Mouse (Mus musculus): ENCODE data around the gene Ipo13. TPM values are rescaled to one million over a fixed set of nuclear protein-coding genes. Genes with fewer than 3 reads are reported as not detected.
A peak's percentile ranks its signal among the peaks of the same experiment; 100 is the strongest.

Ipo13 gene
- polyA plus RNA-seq, 1 experiment, result 55.5 TPM

DNA sequence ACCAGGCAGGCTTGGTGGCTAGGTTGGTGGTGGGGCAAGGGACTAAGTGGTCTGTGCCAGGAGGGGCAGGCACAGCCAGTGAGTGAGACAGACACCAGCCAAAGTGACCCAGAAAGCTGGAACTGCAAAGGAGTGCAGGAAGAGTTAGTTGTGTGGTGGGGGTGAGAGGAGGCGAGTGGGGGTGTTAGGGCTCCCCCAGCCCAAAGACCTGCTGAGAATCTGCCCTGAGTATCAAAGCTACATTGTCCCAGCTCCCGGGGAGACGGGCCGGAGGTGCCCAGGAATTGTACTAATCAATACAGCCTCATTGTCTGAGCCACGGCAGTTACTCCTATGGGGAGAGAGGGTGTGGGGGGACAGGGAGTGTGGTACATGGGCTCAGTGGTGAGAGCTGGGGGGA is 65.3 kb downstream of the Ipo13 start:
- Histone ChIP-seq H3K27me3 (replicated peaks; ENCODE audit: control insufficient read depth, insufficient read depth, low read length) (no peaks in the 10 kb centered on the region), H3K4me1 (ENCODE audit: control insufficient read depth, insufficient read depth, low read length) (no peaks in the 10 kb centered on the region; the same call in 1 of the 2 replicates), H3K4me3 (ENCODE audit: insufficient read depth, low read depth, low read length) (no peak overlapping the region), H3K27ac (ENCODE audit: insufficient read depth, low read depth, low read length) (no peak overlapping the region), H3K36me3 (ENCODE audit: control insufficient read depth, insufficient read depth, low read length) (no peaks in the 10 kb centered on the region)
- 88% methylated on average over 5 of the region's 5 CpGs for WGBS
- TF ChIP-seq CTCF (conservative IDR thresholded peaks at IDR 0.05; ENCODE audit: insufficient read depth, insufficient read length, low read depth, low read length) (no peak), POLR2A (IDR thresholded peaks at IDR 0.05; ENCODE audit: low read depth, low read length) (no peak)
- no peak for DNase-seq

DNA sequence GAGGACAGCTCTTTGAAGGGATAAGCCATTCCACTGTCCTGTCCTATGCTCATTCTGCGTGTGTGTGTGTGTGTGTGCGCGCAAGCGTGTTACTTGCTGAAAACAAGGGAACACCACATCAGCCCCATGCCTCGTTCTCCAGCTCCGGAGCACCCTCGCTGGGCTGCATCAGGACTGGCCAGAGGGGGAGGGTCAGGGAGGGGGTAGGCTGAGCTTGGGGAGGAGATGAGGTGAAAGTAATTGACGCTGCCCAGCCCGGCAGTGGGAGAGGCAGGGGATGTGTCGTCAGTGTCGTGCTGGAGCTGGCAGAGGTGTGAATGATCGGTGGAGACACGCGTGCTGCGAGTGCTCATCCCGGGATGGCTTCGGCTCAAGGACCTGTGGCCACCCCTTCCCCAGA is 65.7 kb downstream of the Ipo13 start:
- Histone ChIP-seq H3K4me1 (ENCODE audit: control insufficient read depth, insufficient read depth, low read length) (no peaks in the 10 kb centered on the region; the same call in 1 of the 2 replicates), H3K4me3 (ENCODE audit: insufficient read depth, low read depth, low read length) (no peak overlapping the region), H3K27ac (ENCODE audit: insufficient read depth, low read depth, low read length) (no peak overlapping the region), H3K36me3 (ENCODE audit: control insufficient read depth, insufficient read depth, low read length) (no peaks in the 10 kb centered on the region), H3K27me3 (replicated peaks; ENCODE audit: control insufficient read depth, insufficient read depth, low read length) (no peaks in the 10 kb centered on the region)
- no peak for TF ChIP-seq POLR2A (IDR thresholded peaks at IDR 0.05; ENCODE audit: low read depth, low read length)
- no peak for TF ChIP-seq CTCF (conservative IDR thresholded peaks at IDR 0.05; ENCODE audit: insufficient read depth, insufficient read length, low read depth, low read length)
- no peak for DNase-seq
- WGBS, result 73% methylated on average over 17 of the region's 17 CpGs

DNA sequence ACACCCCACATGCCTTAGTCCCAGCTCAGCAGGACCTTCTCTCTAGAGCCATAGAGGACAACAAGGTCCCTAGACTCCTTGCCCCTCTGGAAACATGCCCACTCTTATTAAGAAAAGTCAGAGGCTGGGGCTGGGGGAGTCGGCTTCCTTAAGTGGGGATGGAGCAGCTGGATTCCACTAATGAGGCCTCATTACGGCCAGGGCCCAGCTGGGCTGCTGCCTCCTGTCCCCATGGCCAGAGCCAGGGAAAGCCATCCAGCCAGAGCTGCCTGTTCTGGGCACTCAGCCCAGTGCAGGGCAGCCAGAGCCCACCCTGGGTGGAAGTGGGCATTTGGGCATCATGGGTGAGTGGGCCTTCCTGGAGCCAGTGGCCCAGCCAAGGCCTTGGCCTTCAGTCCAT is 67.8 kb downstream of the Ipo13 start:
- no peaks in the 10 kb centered on the region; the same call in 1 of the 2 replicates for H3K4me1 ChIP-seq (ENCODE audit: control insufficient read depth, insufficient read depth, low read length)
- H3K4me3 ChIP-seq (ENCODE audit: insufficient read depth, low read depth, low read length), result no peak overlapping the region
- TF ChIP-seq CTCF (conservative IDR thresholded peaks at IDR 0.05; ENCODE audit: insufficient read depth, insufficient read length, low read depth, low read length) (no peak), POLR2A (IDR thresholded peaks at IDR 0.05; ENCODE audit: low read depth, low read length) (no peak)
- H3K27me3 ChIP-seq (replicated peaks; ENCODE audit: control insufficient read depth, insufficient read depth, low read length), result no peaks in the 10 kb centered on the region
- H3K36me3 ChIP-seq (ENCODE audit: control insufficient read depth, insufficient read depth, low read length), result no peaks in the 10 kb centered on the region
- H3K27ac ChIP-seq (ENCODE audit: insufficient read depth, low read depth, low read length), result no peak overlapping the region
- 70% methylated on average over 2 of the region's 2 CpGs for WGBS
- DNase-seq, result no peak

DNA sequence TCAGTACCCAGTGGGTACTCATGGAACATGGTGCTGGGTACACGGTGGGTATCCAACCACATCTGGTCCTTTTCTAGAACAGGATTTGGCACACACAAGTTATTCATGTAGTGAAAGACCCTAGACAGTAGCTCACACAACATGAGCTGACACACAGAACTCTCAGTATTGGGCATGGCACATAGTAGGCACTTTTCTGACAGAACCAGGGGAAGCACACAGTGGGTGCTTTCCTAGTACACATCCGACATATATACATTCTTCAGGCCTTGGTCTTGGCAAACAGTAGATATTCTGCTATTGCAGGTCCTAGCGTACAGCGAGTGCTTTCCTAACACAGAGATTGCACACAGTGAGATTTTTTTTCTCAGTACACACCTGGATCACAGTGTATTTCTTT is 68.5 kb downstream of the Ipo13 start:
- H3K27me3 ChIP-seq (replicated peaks; ENCODE audit: control insufficient read depth, insufficient read depth, low read length), result no peaks in the 10 kb centered on the region
- 97% methylated on average over 4 of the region's 4 CpGs for WGBS
- no peak for DNase-seq
- H3K4me1 ChIP-seq (ENCODE audit: control insufficient read depth, insufficient read depth, low read length), result no peaks in the 10 kb centered on the region; the same call in 1 of the 2 replicates
- H3K27ac ChIP-seq (ENCODE audit: insufficient read depth, low read depth, low read length), result no peak overlapping the region
- TF ChIP-seq CTCF (conservative IDR thresholded peaks at IDR 0.05; ENCODE audit: insufficient read depth, insufficient read length, low read depth, low read length) (no peak), POLR2A (IDR thresholded peaks at IDR 0.05; ENCODE audit: low read depth, low read length) (no peak)
- no peaks in the 10 kb centered on the region for H3K36me3 ChIP-seq (ENCODE audit: control insufficient read depth, insufficient read depth, low read length)
- no peak overlapping the region for H3K4me3 ChIP-seq (ENCODE audit: insufficient read depth, low read depth, low read length)

DNA sequence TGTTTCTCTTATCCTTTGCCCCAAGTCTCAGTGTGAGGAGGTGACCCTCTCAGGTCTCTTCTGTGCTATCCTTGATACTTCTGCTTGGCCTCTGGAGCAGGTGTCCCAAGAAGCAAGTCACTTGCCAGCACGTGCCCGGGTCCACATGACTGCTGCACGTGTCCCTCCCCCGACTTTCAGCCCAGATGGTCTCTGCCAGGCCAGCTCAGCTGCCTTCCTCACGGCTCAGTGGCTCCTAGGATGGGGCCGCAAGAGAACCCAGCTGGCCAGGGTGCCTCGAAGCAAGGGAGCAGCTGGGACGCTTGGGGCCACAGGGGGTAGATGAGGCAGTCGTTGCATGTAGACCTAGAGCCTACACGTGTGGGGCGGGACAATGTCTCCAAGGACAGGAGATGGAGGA is 69.5 kb downstream of the Ipo13 start:
- H3K27me3 ChIP-seq (replicated peaks; ENCODE audit: control insufficient read depth, insufficient read depth, low read length), result no peaks in the 10 kb centered on the region
- no peaks in the 10 kb centered on the region for H3K36me3 ChIP-seq (ENCODE audit: control insufficient read depth, insufficient read depth, low read length)
- 66% methylated on average over 11 of the region's 11 CpGs for WGBS
- H3K4me1 ChIP-seq (ENCODE audit: control insufficient read depth, insufficient read depth, low read length), result peaks cover 8% of the 10 kb centered on the region; the same call in 1 of the 2 replicates
- H3K4me3 ChIP-seq (ENCODE audit: insufficient read depth, low read depth, low read length), result no peak overlapping the region
- DNase-seq, result peak; percentile 36
- TF ChIP-seq POLR2A (IDR thresholded peaks at IDR 0.05; ENCODE audit: low read depth, low read length), result no peak
- TF ChIP-seq CTCF (conservative IDR thresholded peaks at IDR 0.05; ENCODE audit: insufficient read depth, insufficient read length, low read depth, low read length), result no peak
- H3K27ac ChIP-seq (ENCODE audit: insufficient read depth, low read depth, low read length), result no peak overlapping the region

Other genes starting within 250 kb of the Ipo13 start
- gene Dmap1, start 232.7 kb downstream of the Ipo13 start, polyA plus RNA-seq (2012; rRNA removed), result 14.8 and 17.0 TPM in 2 replicates
- not detected in 2 replicates for gene Gm12845, start 190.6 kb downstream of the Ipo13 start, polyA plus RNA-seq (2012; rRNA removed)
- not detected in 2 replicates for gene Klf17, start 149.4 kb downstream of the Ipo13 start, polyA plus RNA-seq (2012; rRNA removed)
- gene Slc6a9, start 80.5 kb downstream of the Ipo13 start, polyA plus RNA-seq (2012; rRNA removed), result 19.2 and 25.7 TPM in 2 replicates
- gene Ccdc24, start 42.4 kb downstream of the Ipo13 start, polyA plus RNA-seq (2012; rRNA removed), result 2.9 and 3.3 TPM in 2 replicates
- 4.9 and 9.8 TPM in 2 replicates for gene B4galt2, start 31.5 kb downstream of the Ipo13 start, polyA plus RNA-seq (2012; rRNA removed)
- 768 and 777 TPM in 2 replicates for gene Atp6v0b, start 27.7 kb downstream of the Ipo13 start, polyA plus RNA-seq (2012; rRNA removed)
- 9.4 and 10.1 TPM in 2 replicates for gene Dph2, start 23.0 kb downstream of the Ipo13 start, polyA plus RNA-seq (2012; rRNA removed)
- 1.2 and 1.8 TPM in 2 replicates for gene Artn, start 14.8 kb upstream of the Ipo13 start, polyA plus RNA-seq (2012; rRNA removed)
- 49.1 and 50.7 TPM in 2 replicates for gene St3gal3, start 219.9 kb upstream of the Ipo13 start, polyA plus RNA-seq (2012; rRNA removed)